Mouse (Mus musculus): ENCODE results near the gene Gpd2.

Gene Gpd2

GRCm38 (mm10) chr2:57387816-57388215 lies 150.4 kb downstream of the Gpd2 start:
- DNase-seq (ENCODE audit: low spot score), result no peak

GRCm38 (mm10) chr2:57395071-57395470 lies 157.6 kb downstream of the Gpd2 start:
- DNase-seq (ENCODE audit: low spot score), result no peak

GRCm38 (mm10) chr2:57396061-57396460 lies 158.6 kb downstream of the Gpd2 start:
- DNase-seq (ENCODE audit: low spot score), result no peak

- DNase-seq (ENCODE audit: low spot score), result no peak
Observed at GRCm38 (mm10) chr2:57397727-57398126, 160.3 kb downstream of the Gpd2 start.

- no peak for DNase-seq (ENCODE audit: low spot score)
Observed at GRCm38 (mm10) chr2:57407414-57408019, 170.1 kb downstream of the Gpd2 start.

GRCm38 (mm10) chr2:57408413-57408812 lies 171.0 kb downstream of the Gpd2 start:
- DNase-seq (ENCODE audit: low spot score), result no peak

GRCm38 (mm10) chr2:57411551-57411950 lies 174.1 kb downstream of the Gpd2 start:
- no peak for DNase-seq (ENCODE audit: low spot score)

GRCm38 (mm10) chr2:57414550-57415160 lies 177.2 kb downstream of the Gpd2 start:
- DNase-seq (ENCODE audit: low spot score), result no peak

GRCm38 (mm10) chr2:57416711-57417110 lies 179.3 kb downstream of the Gpd2 start:
- DNase-seq (ENCODE audit: low spot score), result no peak

Measured in c-Kit-positive CD71-positive TER-119-positive erythroid progenitor cells, embryonic 14.5 days (primary cell).